Mouse (Mus musculus) forebrain, embryonic 13.5 days (tissue): ENCODE data around the gene Mthfsd. TPM values are rescaled to one million over a fixed set of nuclear protein-coding genes. Genes with fewer than 3 reads are reported as not detected.
"Not testable (repeated sequence)": the region's sequence is repeated elsewhere in the genome, so short reads cannot be mapped to it uniquely, and the experiment has no call there.

Experiments used
- ATAC-seq: fragments of 200-750 bp; cut with Nextera tagmentation; 2 replicates; pipeline ENCODE4 v1.8.0; 2017
- H3K27ac ChIP-seq: fragments of 300-500 bp; sonication (generic); 2 replicates; pipeline ENCODE4 v1.5.1; 2015; ENCODE audit warnings: inconsistent platforms, mild to moderate bottlenecking, moderate library complexity
- H3K27me3 ChIP-seq: fragments of 300-500 bp; sonication (generic); 2 replicates; pipeline ENCODE4 v1.6.1; 2015; ENCODE audit warnings: mild to moderate bottlenecking, inconsistent platforms
- H3K36me3 ChIP-seq: fragments of 300-500 bp; sonication (generic); 2 replicates; pipeline ENCODE4 v1.6.1; 2015; ENCODE audit warnings: mild to moderate bottlenecking, inconsistent platforms; ENCODE audit not compliant: poor library complexity, severe bottlenecking
- H3K4me1 ChIP-seq: fragments of 300-500 bp; sonication (generic); 2 replicates; pipeline ENCODE4 v1.6.1; 2015; ENCODE audit warnings: inconsistent platforms
- H3K4me2 ChIP-seq: fragments of 300-500 bp; sonication (generic); 2 replicates; pipeline ENCODE4 v1.6.1; 2015; ENCODE audit warnings: inconsistent platforms, mild to moderate bottlenecking, moderate library complexity
- H3K4me3 ChIP-seq: fragments of 300-500 bp; sonication (generic); 2 replicates; pipeline ENCODE4 v1.5.1; 2015; ENCODE audit warnings: mild to moderate bottlenecking, inconsistent platforms
- H3K9ac ChIP-seq: fragments of 300-500 bp; sonication (generic); 2 replicates; pipeline ENCODE4 v1.6.1; 2015; ENCODE audit warnings: mild to moderate bottlenecking, inconsistent platforms
- H3K9me3 ChIP-seq: fragments of 300-500 bp; sonication (generic); replicated peaks from 2 replicates; pipeline ENCODE4 v1.6.1; 2016; ENCODE audit warnings: inconsistent platforms
- WGBS: fragments of 180-500 bp; shearing (Covaris S2); methylation state at CpG from one replicate; pipeline ENCODE4 v1.1.7; 2015; 5-methylcytosine and 5-hydroxymethylcytosine counted together
- polyA plus RNA-seq: library from polyadenylated mRNA; unstranded; fragments of >200 nt; fragmentation: Nextera tagmentation; extraction: Ambion mirVana; gene quantifications from 2 replicates; pipeline ENCODE4 v1.2.1, GENCODE M21; 2015

Mthfsd gene
- polyA plus RNA-seq: 48.1 and 59.3 TPM in 2 replicates

DNA sequence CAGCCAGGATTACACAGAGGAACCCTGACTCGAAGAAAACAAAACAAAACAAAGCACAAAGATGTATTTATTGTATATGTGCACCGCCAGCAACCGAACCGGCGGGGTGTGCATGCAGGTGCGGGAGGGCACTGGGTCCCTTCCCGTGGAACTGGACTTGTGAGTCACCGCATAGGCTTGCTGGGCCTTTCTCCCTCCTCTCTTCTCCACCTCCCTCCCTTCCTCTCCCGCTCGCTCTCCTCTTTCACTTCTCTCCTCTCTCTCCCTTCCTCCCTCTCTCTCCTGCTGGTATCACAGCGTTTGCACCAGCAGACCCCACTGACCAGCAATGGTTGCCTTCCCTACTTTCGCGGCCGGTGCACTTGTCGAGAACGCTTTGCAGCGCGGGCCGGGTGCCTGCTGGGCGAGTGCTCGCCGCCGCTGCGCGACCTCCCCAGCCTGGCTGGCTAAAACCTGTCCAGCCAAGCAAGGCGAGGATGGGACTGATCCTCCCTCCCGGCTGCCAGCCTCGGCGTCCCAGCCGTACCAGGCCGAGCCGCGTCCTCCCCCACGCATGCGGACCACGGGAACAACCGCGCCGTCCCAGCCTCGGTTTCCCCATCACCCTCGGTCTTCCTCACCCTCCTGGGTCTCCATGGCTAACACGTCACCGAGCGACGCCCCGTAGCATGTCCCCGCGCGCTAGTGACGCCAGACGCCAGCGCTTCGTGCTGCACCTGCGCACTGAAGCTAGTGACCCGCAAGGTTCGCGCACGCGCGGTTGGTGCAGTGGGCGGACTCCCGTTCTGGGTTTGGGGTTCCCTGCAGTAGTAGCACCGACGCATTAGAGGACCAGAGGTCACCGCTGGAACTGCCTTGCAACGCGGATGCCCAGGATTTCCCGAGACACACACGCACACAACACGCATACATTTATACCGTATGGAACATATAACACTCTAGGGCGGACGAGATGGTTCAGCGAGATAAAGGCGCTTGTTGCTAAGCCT lies at the start of gene Mthfsd:
Gene Mthfsd (minus strand): TSS at position 725 of the 989 bp plus-strand sequence.
- H3K4me2 ChIP-seq: peak within 1 kb of the TSS; percentile 97
- peak within 1 kb of the TSS; percentile 87 for H3K9ac ChIP-seq
- H3K36me3 ChIP-seq: peaks cover 28% of the 10 kb centered on the region
- H3K27ac ChIP-seq: peak within 1 kb of the TSS; percentile 60
- WGBS: under 1% methylated on average over 75 of the region's 75 CpGs
- H3K4me1 ChIP-seq: peaks cover 13% of the 10 kb centered on the region
- no peaks in the 10 kb centered on the region for H3K9me3 ChIP-seq
- H3K27me3 ChIP-seq: peaks cover 24% of the 10 kb centered on the region
- H3K4me3 ChIP-seq: peak within 1 kb of the TSS; percentile 75
- peak; percentile 96 for ATAC-seq

DNA sequence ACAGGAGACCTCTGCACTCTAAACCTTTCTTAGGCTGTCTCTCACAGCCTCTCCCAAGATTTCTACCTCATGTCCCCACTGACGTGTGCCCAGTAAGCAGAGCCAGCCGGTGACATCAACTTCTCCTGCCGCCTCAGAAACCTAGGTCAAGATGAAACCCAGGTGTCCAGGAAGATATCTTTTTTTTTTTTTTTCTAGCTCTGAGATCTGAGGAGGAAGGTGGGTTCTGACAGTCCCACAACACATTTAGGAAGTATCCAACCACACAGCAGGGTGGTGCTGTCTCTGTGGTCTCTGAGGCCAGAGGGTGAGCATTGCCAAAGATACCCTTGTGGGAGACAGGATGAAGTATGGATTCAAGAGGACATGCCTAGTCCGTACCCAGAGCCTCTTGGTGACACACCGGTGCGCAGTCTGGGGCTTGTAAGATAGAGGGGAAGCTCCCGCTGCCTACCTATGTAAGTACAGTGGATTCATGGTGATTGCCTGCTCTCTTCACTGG lies 48.8 kb upstream of the Mthfsd start:
- Histone ChIP-seq H3K9ac (no peak overlapping the region), H3K27ac (no peak overlapping the region), H3K36me3 (no peaks in the 10 kb centered on the region), H3K4me3 (no peak overlapping the region), H3K4me2 (no peak overlapping the region), H3K4me1 (no peaks in the 10 kb centered on the region), H3K9me3 (no peaks in the 10 kb centered on the region), H3K27me3 (no peaks in the 10 kb centered on the region)
- no peak for ATAC-seq
- 92% methylated on average over 7 of the region's 7 CpGs for whole genome bisulfite sequencing

DNA sequence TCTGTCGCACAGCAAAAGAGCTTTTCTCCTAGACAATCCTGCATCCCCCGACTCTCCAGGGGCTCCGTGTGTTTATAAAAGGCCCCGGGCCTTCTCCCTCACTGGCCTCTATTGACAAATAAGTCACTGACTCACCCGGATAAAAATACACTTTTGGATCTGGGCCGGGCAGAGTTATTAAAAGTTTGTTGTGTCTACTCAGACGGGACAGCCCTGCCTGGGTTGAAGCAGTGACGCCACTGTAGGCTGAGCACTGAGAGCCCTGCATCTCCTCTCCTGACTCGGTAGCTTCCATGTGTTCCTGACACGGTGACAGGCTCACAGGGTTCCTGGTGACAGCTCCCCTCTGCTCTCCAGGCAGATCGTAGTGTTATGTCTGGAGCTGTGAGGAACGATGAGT lies 44.2 kb upstream of the Mthfsd start:
- no peak overlapping the region for H3K4me2 ChIP-seq
- no peak overlapping the region for H3K9ac ChIP-seq
- H3K36me3 ChIP-seq: no peaks in the 10 kb centered on the region
- no peaks in the 10 kb centered on the region for H3K4me1 ChIP-seq
- 76% methylated on average over 12 of the region's 12 CpGs for WGBS
- no peaks in the 10 kb centered on the region for H3K9me3 ChIP-seq
- H3K27ac ChIP-seq: no peak overlapping the region
- ATAC-seq: no peak
- no peak overlapping the region for H3K4me3 ChIP-seq
- H3K27me3 ChIP-seq: peaks cover 7% of the 10 kb centered on the region; the same call in 1 of the 2 replicates

DNA sequence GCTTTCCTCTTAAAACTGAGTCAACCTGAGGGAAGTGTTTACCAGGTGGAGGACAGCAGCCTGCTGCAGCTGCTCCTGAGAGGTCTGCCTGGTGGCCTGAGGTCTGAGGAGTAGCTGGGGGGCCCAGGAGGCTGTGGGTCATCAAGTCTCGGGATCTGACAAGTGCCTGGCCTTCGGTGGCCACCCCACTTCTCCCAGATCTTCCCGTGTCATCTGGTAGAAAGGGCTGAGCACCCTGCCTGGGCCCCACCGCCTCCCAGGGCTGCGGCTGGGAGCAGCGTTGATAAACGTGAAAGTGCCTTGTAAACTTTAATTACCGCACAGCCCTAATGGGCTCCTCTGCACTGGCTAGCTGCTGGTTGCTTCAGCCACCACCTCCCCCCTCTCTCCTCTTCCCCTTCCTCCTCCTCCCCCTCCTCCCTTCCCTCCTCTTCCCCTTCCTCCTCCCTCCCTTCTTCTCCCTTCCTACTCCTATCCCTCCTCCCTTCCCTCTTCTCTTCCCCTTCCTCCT lies 40.4 kb upstream of the Mthfsd start:
- no peak overlapping the region for H3K27ac ChIP-seq
- no peak for ATAC-seq
- no peak overlapping the region for H3K4me3 ChIP-seq
- peaks cover 3% of the 10 kb centered on the region; the same call in 1 of the 2 replicates for H3K4me1 ChIP-seq
- no peak overlapping the region for H3K9ac ChIP-seq
- H3K27me3 ChIP-seq: peaks cover 13% of the 10 kb centered on the region
- H3K4me2 ChIP-seq: no peak overlapping the region
- H3K36me3 ChIP-seq: no peaks in the 10 kb centered on the region
- H3K9me3 ChIP-seq: no peaks in the 10 kb centered on the region
- WGBS: 46% methylated on average over 8 of the region's 8 CpGs

DNA sequence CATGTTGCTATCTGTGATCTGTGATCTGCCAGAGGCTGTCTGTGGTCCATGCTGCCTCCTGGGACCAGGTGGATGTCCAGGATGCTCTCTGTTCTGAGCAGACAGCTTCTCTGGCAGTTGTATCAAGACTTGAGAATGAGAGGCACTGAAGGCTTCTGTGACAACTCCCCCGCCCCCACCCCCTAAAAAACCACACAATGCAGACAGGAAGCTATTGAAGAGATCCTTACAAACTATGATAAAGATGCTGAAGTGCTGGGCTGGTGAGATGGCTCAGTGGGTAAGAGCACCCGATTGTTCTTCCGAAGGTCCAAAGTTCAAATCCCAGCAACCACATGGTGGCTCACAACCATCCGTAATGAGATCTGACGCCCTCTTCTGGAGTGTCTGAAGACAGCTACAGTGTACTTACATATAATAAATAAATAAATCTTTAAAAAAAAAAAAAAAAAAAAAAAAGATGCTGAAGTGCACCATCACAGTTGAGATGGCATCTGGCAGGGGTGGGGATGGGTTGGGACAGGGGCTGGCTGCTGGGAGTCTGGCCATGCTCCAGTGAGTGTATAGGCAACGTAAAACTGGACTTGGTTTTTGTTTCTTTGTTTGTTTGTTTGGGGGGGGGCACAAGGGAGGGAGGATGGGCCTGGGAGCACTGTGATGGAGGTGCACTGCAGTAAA lies 37.4 kb upstream of the Mthfsd start:
- ATAC-seq, H3K27ac ChIP-seq, H3K36me3 ChIP-seq, H3K4me2 ChIP-seq, H3K9ac ChIP-seq, H3K4me3 ChIP-seq, H3K4me1 ChIP-seq, H3K9me3 ChIP-seq: not testable (repeated sequence)
- peaks cover 14% of the 10 kb centered on the region for H3K27me3 ChIP-seq
- 82% methylated on average over 5 of the region's 6 CpGs for WGBS

DNA sequence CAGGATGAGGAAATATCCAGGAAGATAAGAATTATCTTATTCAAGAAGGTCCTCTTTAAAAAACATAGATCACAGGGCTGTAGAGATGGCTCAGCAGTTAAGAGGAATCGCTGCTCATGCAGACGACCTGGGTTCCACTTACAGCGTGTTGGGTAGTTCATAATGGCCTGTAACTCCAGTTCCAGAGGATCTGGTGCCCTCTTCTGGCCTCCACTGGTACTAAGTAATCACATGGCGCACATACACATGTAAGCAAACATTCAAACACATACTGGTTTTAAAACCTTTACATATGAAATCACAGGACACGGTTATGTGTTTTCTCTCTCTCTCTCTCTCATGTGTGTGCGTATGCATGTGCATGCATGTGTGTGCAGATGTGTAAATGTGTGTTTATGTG lies 28.7 kb upstream of the Mthfsd start:
- no peak for ATAC-seq
- Histone ChIP-seq H3K4me3 (no peak overlapping the region), H3K36me3 (no peaks in the 10 kb centered on the region), H3K4me1 (no peaks in the 10 kb centered on the region), H3K4me2 (no peak overlapping the region), H3K27me3 (peaks cover 24% of the 10 kb centered on the region), H3K27ac (no peak overlapping the region), H3K9ac (no peak overlapping the region), H3K9me3 (peaks cover 17% of the 10 kb centered on the region)
- WGBS: 90% methylated on average over 6 of the region's 6 CpGs

DNA sequence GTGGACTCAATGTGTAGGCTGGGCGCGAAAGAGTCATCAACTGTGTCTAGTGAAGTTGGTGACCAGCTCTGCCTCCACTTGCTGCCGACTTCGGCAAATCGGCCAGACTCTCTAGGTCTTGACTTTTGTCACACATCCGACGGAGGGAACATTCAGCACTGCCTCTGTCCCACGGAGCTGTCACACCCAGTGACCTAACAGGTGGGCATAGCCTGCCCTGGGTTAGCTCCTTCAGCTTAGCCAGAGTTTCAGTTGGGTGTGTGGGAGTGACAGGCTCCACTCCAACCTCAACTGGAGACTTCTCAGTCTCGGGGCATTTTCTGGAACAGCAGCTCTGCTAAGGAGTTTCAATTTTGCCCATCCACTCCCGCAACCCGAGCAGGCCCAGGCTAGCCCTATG lies 26.3 kb upstream of the Mthfsd start:
- no peak for ATAC-seq
- H3K9me3 ChIP-seq: peaks cover 17% of the 10 kb centered on the region
- H3K27me3 ChIP-seq: peaks cover 42% of the 10 kb centered on the region
- H3K4me1 ChIP-seq: no peaks in the 10 kb centered on the region
- no peak overlapping the region for H3K9ac ChIP-seq
- 90% methylated on average over 11 of the region's 11 CpGs for WGBS
- no peak overlapping the region for H3K4me2 ChIP-seq
- no peaks in the 10 kb centered on the region for H3K36me3 ChIP-seq
- no peak overlapping the region for H3K4me3 ChIP-seq
- H3K27ac ChIP-seq: no peak overlapping the region

DNA sequence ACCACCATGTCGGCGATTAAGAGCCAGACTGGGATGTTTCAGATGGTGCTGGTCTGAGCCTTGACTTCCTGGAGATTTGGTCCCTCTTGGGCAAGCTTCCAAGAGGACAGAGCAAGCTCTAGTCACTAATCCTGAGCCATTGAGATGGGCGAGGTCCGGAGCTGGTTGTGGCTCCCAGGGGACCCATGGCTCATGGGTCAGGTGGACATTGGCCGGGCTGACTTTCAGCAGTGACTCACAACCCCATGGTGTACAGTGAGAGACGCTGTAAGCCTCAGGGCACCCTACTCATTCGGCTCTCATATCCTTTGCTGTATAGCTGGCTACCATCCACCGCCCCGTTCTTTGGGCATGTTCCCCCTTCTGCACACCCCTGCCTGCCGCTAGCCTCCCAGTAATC lies 25.9 kb upstream of the Mthfsd start:
- Histone ChIP-seq H3K9ac (no peak overlapping the region), H3K36me3 (no peaks in the 10 kb centered on the region), H3K4me3 (no peak overlapping the region), H3K27me3 (peaks cover 42% of the 10 kb centered on the region), H3K27ac (no peak overlapping the region), H3K4me2 (no peak overlapping the region), H3K4me1 (peaks cover under 1% of the 10 kb centered on the region; the same call in 1 of the 2 replicates), H3K9me3 (peaks cover 17% of the 10 kb centered on the region)
- 87% methylated on average over 10 of the region's 10 CpGs for WGBS
- ATAC-seq: no peak

DNA sequence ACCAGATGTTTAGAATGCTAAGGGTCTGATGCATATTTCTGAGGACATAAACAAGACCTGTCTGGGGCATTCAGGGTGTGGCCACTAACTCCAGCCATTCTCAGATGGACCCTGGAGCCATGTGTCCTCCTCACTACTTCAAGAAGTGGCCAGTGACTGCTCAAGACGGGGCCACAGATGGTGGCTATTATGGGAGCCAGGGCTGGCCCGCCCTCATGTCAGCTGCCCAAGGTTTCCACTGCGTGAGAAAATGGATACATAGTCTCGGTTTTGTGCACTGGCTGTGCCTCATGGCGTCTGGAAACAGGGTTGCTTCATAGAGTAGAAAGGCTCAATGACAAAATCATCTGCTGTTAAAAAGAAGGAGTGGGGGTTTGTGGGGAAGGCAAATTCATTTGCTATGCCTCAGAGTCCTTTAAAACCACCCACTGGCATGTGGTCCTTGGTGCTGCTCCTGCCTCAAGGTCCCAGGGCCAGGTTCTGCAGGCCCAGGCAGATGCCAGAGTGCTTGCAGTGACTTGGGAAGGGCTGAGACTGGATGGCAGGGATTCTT lies 24.8 kb upstream of the Mthfsd start:
- no peaks in the 10 kb centered on the region for H3K36me3 ChIP-seq
- no peak for ATAC-seq
- peaks cover 11% of the 10 kb centered on the region for H3K4me1 ChIP-seq
- H3K4me3 ChIP-seq: no peak overlapping the region
- H3K27me3 ChIP-seq: peaks cover 53% of the 10 kb centered on the region
- H3K9ac ChIP-seq: no peak overlapping the region
- 74% methylated on average over 5 of the region's 5 CpGs for WGBS
- no peak overlapping the region for H3K4me2 ChIP-seq
- peaks cover 12% of the 10 kb centered on the region for H3K9me3 ChIP-seq
- no peak overlapping the region for H3K27ac ChIP-seq

DNA sequence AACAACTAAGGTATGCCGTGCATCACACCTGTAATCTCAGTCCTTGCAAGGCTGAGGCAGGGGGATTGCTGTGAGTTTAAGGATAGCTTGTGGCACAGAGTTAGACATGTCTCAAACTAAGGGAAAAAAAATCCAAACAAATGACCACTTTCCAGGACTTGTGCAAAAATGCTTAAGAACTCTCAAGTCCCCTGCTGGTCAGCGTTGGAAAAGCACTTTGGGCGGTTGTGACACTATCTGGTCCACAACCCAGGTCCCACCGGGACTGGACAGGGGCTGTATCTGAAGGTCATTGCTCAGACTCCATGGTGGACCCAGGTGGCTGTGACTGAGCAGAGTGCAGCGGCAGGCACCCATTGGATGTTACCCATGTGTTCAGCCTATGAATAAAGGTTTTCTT lies 22.3 kb upstream of the Mthfsd start:
- Histone ChIP-seq H3K4me1 (peaks cover 17% of the 10 kb centered on the region), H3K36me3 (no peaks in the 10 kb centered on the region), H3K27me3 (peaks cover 78% of the 10 kb centered on the region), H3K4me2 (no peak overlapping the region), H3K4me3 (no peak overlapping the region), H3K9me3 (no peaks in the 10 kb centered on the region), H3K27ac (no peak overlapping the region), H3K9ac (no peak overlapping the region)
- 37% methylated on average over 5 of the region's 5 CpGs for WGBS
- no peak for ATAC-seq

DNA sequence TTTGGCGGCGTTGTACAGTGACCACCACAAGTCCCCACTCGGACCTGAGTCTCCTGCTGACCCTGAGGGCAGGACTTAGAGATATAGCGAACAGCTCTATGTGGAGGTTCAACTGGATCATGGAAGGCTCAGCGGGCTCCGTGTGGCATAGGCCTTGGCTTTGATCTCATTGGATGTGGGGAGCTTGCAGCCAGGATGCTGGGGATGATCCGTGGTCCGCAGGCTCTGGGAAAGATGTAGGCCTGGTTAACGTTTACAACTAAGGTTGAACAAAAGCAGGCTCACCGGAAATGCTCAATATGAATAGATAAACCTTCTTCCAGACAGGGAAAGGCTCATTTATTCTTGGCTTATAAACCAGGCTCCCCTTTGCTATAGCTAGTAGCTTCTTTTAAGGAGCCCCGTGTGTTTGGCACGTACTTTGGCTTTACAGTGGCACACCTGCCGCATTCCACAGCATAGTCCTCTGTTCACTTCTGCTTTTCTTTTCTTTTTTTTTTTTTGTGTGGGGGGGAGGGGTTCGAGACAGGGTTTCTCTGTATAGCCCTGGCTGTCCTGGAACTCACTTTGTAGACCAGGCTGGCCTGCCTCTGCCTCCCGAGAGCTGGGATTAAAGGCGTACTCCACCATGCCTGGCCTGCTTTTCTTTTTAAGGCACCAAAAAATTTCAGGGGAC lies 21.2 kb upstream of the Mthfsd start:
- WGBS: 12% methylated on average over 16 of the region's 16 CpGs

More for the DNA sequence above, 21.2 kb upstream of the Mthfsd start:
- Histone ChIP-seq H3K4me3 (no peak overlapping the region), H3K36me3 (no peaks in the 10 kb centered on the region), H3K4me2 (no peak overlapping the region), H3K4me1 (peaks cover 24% of the 10 kb centered on the region), H3K9ac (no peak overlapping the region), H3K9me3 (no peaks in the 10 kb centered on the region), H3K27me3 (peaks cover 89% of the 10 kb centered on the region), H3K27ac (no peak overlapping the region)
- no peak for ATAC-seq
